Mouse (Mus musculus) hematopoietic stem cell, adult 5-6 weeks (primary cell): Measurements from ENCODE around the gene Thnsl2. TPM values are rescaled to one million over a fixed set of nuclear protein-coding genes. Genes with fewer than 3 reads are reported as not detected.

Experiments
- ATAC-seq, 2 experiments: fragments of 125-278 bp in 1 of 2; replicated peaks in 1 of 2; 2 replicates each; pipeline ENCODE4 v1.8.0; 2016 to 2017; ENCODE audit warnings: inconsistent platforms in 2 of 2, mild to moderate bottlenecking in 2 of 2, moderate number of reproducible peaks in 2 of 2, low read depth in 1 of 2, moderate TSS enrichment in 1 of 2; ENCODE audit not compliant: low FRiP score in 2 of 2, poor library complexity in 2 of 2, severe bottlenecking in 2 of 2, insufficient read depth in 1 of 2, low TSS enrichment in 1 of 2
- total RNA-seq: library from RNA; stranded (forward); fragments of 172-1452, 232-1000 nt; gene quantifications from 2 replicates; pipeline ENCODE4 v1.2.3, GENCODE M21; 2017

The Thnsl2 gene
- total RNA-seq, 1 experiment from 2014 or later: 3.3 TPM

GRCm38 (mm10) chr6:71145288-71145989, 1.2 kb upstream of the Thnsl2 start:
- ATAC-seq: no peak

GRCm38 (mm10) chr6:71143154-71143893, 915 bp downstream of the Thnsl2 start:
- no peak for ATAC-seq

GRCm38 (mm10) chr6:71135031-71135430, 9.2 kb downstream of the Thnsl2 start:
- no peak for ATAC-seq

GRCm38 (mm10) chr6:71133559-71133958, 10.7 kb downstream of the Thnsl2 start:
- ATAC-seq: no peak

- no peak for ATAC-seq
These were observed 13.2 kb downstream of the Thnsl2 start for GRCm38 (mm10) chr6:71131038-71131437.

GRCm38 (mm10) chr6:71130269-71130668, 14.0 kb downstream of the Thnsl2 start:
- no peak for ATAC-seq

- no peak for ATAC-seq
These were observed 15.2 kb downstream of the Thnsl2 start for GRCm38 (mm10) chr6:71129071-71129470.

- ATAC-seq: no peak
These were observed 17.9 kb downstream of the Thnsl2 start for GRCm38 (mm10) chr6:71126290-71126689.

GRCm38 (mm10) chr6:71125043-71125893, 19.0 kb downstream of the Thnsl2 start:
- peak; percentile 78 to 91 for ATAC-seq

GRCm38 (mm10) chr6:71119577-71120254, 24.5 kb downstream of the Thnsl2 start:
- ATAC-seq: no peak

GRCm38 (mm10) chr6:71111419-71112113, 32.7 kb downstream of the Thnsl2 start:
- ATAC-seq: no peak

GRCm38 (mm10) chr6:71106170-71106945, 37.9 kb downstream of the Thnsl2 start:
- ATAC-seq: peak; percentile 51 to 78

- no peak for ATAC-seq
These were observed 48.1 kb downstream of the Thnsl2 start for GRCm38 (mm10) chr6:71096126-71096525.

GRCm38 (mm10) chr6:71094693-71095092, 49.5 kb downstream of the Thnsl2 start:
- no peak for ATAC-seq

GRCm38 (mm10) chr6:71093686-71094085, 50.6 kb downstream of the Thnsl2 start:
- no peak for ATAC-seq

GRCm38 (mm10) chr6:71090475-71090874, 53.8 kb downstream of the Thnsl2 start:
- no peak for ATAC-seq
